Mouse (Mus musculus): Measurements from ENCODE around the gene Smad3. TPM values are rescaled to one million over a fixed set of nuclear protein-coding genes. Genes with fewer than 3 reads are reported as not detected.

Smad3 gene
- polyA plus RNA-seq, 1 experiment from 2014 or later, result 5.3 TPM

DNA sequence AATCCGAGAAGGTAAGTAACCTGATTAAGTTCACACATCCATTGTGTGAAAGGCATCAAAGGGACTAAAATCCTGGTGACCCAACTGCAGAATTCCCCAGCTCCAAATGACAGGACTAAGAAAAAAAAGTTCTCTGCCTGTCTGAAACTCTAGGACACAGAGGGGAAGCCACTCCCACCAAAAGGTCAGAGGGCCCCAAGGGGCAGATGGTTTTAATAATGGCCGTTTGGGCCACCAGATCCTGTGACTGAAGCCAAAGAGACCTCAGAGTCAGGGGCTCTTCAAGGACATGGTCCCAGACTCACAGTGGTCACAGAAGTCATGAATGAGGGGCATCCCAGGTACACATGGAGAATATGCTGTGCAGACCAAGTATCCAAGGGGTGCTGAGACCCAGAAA is 29.3 kb upstream of the Smad3 start:
- H3K4me2 ChIP-seq (replicated peaks; ENCODE audit: low read depth), result no peak overlapping the region
- TF ChIP-seq EP300 (optimal IDR thresholded peaks at IDR 0.05) (no peak), CTCF (IDR thresholded peaks at IDR 0.05; ENCODE audit: low read depth) (no peak)
- no peak for DNase-seq (ENCODE audit: low spot score)
- no peak overlapping the region for H3K9ac ChIP-seq (ENCODE audit: low read length)
- ATAC-seq (ENCODE audit: low FRiP score, low TSS enrichment), result no peak
- 56% methylated on average over 2 of the region's 2 CpGs for WGBS
- H3K4me1 ChIP-seq (replicated peaks; ENCODE audit: control insufficient read depth, insufficient read depth), result no peaks in the 10 kb centered on the region
- no peak overlapping the region for H3K27ac ChIP-seq (replicated peaks)
- no peaks in the 10 kb centered on the region for H3K36me3 ChIP-seq (ENCODE audit: control insufficient read depth, insufficient read depth, low read length)
- H3K4me3 ChIP-seq (ENCODE audit: low read depth, low read length), result no peak overlapping the region
- H3K9me3 ChIP-seq (ENCODE audit: control insufficient read depth, low read length), result no peaks in the 10 kb centered on the region
- no peaks in the 10 kb centered on the region for H3K27me3 ChIP-seq (ENCODE audit: control insufficient read depth, insufficient read depth, low read length)

DNA sequence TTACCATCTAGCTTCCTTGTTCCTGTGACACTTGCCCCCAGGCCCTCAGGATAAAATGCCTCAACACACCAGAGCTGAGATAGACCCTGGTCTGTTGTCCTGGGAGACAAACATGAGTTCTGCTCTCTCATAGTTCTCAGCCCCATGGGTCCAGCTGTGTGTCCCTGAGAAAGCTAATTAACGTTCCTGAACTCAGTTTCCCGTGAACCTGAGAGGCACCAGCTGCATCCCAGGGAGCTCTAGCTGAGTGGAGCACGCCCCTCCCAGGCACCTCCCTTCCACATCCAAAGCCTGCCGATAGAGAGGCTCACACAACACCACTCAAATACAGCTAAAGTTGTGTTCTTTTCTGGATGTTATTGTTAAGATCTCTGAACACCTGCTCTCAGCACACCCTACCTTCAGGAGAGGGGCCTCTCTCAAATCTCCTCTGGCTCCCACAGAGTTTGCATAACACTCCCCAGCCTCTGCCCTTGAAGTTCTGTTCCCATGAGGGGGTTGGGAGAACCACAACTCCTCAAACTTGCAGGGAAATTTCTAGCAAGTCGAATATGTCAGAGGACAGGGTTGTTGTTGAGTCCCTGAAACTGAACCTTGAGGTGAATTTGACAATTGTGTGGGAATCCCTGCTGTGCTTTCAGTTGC is 28.4 kb upstream of the Smad3 start:
- no peak overlapping the region for H3K9ac ChIP-seq (ENCODE audit: low read length)
- no peaks in the 10 kb centered on the region for H3K27me3 ChIP-seq (ENCODE audit: control insufficient read depth, insufficient read depth, low read length)
- no peak overlapping the region for H3K27ac ChIP-seq (replicated peaks)
- 19% methylated on average over 5 of the region's 5 CpGs for WGBS
- H3K4me1 ChIP-seq (replicated peaks; ENCODE audit: control insufficient read depth, insufficient read depth), result no peaks in the 10 kb centered on the region
- H3K4me3 ChIP-seq (ENCODE audit: low read depth, low read length), result no peak overlapping the region
- no peak overlapping the region for H3K4me2 ChIP-seq (replicated peaks; ENCODE audit: low read depth)
- H3K36me3 ChIP-seq (ENCODE audit: control insufficient read depth, insufficient read depth, low read length), result no peaks in the 10 kb centered on the region
- TF ChIP-seq CTCF (IDR thresholded peaks at IDR 0.05; ENCODE audit: low read depth) (no peak), EP300 (optimal IDR thresholded peaks at IDR 0.05) (no peak)
- H3K9me3 ChIP-seq (ENCODE audit: control insufficient read depth, low read length), result no peaks in the 10 kb centered on the region
- ATAC-seq (ENCODE audit: low FRiP score, low TSS enrichment) (no peak), DNase-seq (ENCODE audit: low spot score) (peak; percentile 25)

GRCm38 (mm10) chr9:63785492-63785891 is 27.7 kb upstream of the Smad3 start:
- no peaks in the 10 kb centered on the region for H3K4me1 ChIP-seq (replicated peaks; ENCODE audit: control insufficient read depth, insufficient read depth)

DNA sequence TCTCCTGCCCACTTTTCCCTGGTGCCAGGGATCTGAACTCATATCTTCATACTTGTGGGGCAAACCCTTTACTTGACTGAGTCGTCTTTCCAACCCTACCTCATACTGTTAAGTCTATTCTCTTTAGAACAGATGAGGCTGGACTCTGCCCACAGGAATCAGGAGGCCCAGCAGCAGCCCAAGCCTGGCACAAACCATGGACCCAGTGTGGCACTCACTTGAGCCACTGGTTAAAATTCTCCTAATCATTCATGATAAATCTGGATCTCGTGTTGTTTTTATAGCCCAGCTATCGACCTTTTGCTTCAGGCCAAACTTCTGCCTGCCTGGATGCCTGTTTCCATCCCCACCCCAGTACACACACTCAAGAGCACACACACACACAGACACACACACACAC is 26.8 kb upstream of the Smad3 start:
- ATAC-seq (ENCODE audit: low FRiP score, low TSS enrichment), result no peak
- Histone ChIP-seq H3K4me1 (replicated peaks; ENCODE audit: control insufficient read depth, insufficient read depth) (no peaks in the 10 kb centered on the region), H3K4me3 (ENCODE audit: low read depth, low read length) (no peak overlapping the region), H3K27ac (replicated peaks) (no peak overlapping the region), H3K9ac (ENCODE audit: low read length) (no peak overlapping the region), H3K9me3 (ENCODE audit: control insufficient read depth, low read length) (no peaks in the 10 kb centered on the region), H3K36me3 (ENCODE audit: control insufficient read depth, insufficient read depth, low read length) (no peaks in the 10 kb centered on the region), H3K4me2 (replicated peaks; ENCODE audit: low read depth) (no peak overlapping the region), H3K27me3 (ENCODE audit: control insufficient read depth, insufficient read depth, low read length) (no peaks in the 10 kb centered on the region)
- WGBS, result 81% methylated on average over 3 of the region's 3 CpGs
- TF ChIP-seq CTCF (IDR thresholded peaks at IDR 0.05; ENCODE audit: low read depth) (no peak), EP300 (optimal IDR thresholded peaks at IDR 0.05) (no peak)
- DNase-seq (ENCODE audit: low spot score), result no peak

More at GRCm38 (mm10) chr9:63785492-63785891, 27.7 kb upstream of the Smad3 start:
- Histone ChIP-seq H3K4me2 (replicated peaks; ENCODE audit: low read depth) (no peak overlapping the region), H3K9ac (ENCODE audit: low read length) (no peak overlapping the region), H3K4me3 (ENCODE audit: low read depth, low read length) (no peak overlapping the region), H3K27me3 (ENCODE audit: control insufficient read depth, insufficient read depth, low read length) (no peaks in the 10 kb centered on the region), H3K9me3 (ENCODE audit: control insufficient read depth, low read length) (no peaks in the 10 kb centered on the region), H3K27ac (replicated peaks) (no peak overlapping the region), H3K36me3 (ENCODE audit: control insufficient read depth, insufficient read depth, low read length) (no peaks in the 10 kb centered on the region)
- DNase-seq (ENCODE audit: low spot score) (no peak), ATAC-seq (ENCODE audit: low FRiP score, low TSS enrichment) (no peak)
- no peak for TF ChIP-seq EP300 (optimal IDR thresholded peaks at IDR 0.05)
- no peak for TF ChIP-seq CTCF (IDR thresholded peaks at IDR 0.05; ENCODE audit: low read depth)
- 58% methylated on average over 5 of the region's 5 CpGs for WGBS

GRCm38 (mm10) chr9:63782744-63783143 is 24.9 kb upstream of the Smad3 start:
- Histone ChIP-seq H3K4me3 (ENCODE audit: low read depth, low read length) (no peak overlapping the region), H3K27me3 (ENCODE audit: control insufficient read depth, insufficient read depth, low read length) (no peaks in the 10 kb centered on the region)
- no peak for DNase-seq (ENCODE audit: low spot score)

GRCm38 (mm10) chr9:63781714-63782464 is 24.1 kb upstream of the Smad3 start:
- no peaks in the 10 kb centered on the region for H3K9me3 ChIP-seq (ENCODE audit: control insufficient read depth, low read length)
- no peak overlapping the region for H3K4me3 ChIP-seq (ENCODE audit: low read depth, low read length)
- H3K4me1 ChIP-seq (replicated peaks; ENCODE audit: control insufficient read depth, insufficient read depth), result no peaks in the 10 kb centered on the region
- no peak overlapping the region for H3K27ac ChIP-seq (replicated peaks)
- H3K4me2 ChIP-seq (replicated peaks; ENCODE audit: low read depth), result no peak overlapping the region
- ATAC-seq (ENCODE audit: low FRiP score, low TSS enrichment), result no peak
- H3K9ac ChIP-seq (ENCODE audit: low read length), result no peak overlapping the region
- no peaks in the 10 kb centered on the region for H3K36me3 ChIP-seq (ENCODE audit: control insufficient read depth, insufficient read depth, low read length)
- peak; percentile 41 for TF ChIP-seq CTCF (IDR thresholded peaks at IDR 0.05; ENCODE audit: low read depth)
- no peak for TF ChIP-seq EP300 (optimal IDR thresholded peaks at IDR 0.05)
- 76% methylated on average over 7 of the region's 7 CpGs for WGBS
- no peak for DNase-seq (ENCODE audit: low spot score)
- no peaks in the 10 kb centered on the region for H3K27me3 ChIP-seq (ENCODE audit: control insufficient read depth, insufficient read depth, low read length)

More at GRCm38 (mm10) chr9:63782744-63783143, 24.9 kb upstream of the Smad3 start:
- TF ChIP-seq CTCF (IDR thresholded peaks at IDR 0.05; ENCODE audit: low read depth), result no peak
- no peak for TF ChIP-seq EP300 (optimal IDR thresholded peaks at IDR 0.05)
- H3K4me1 ChIP-seq (replicated peaks; ENCODE audit: control insufficient read depth, insufficient read depth), result no peaks in the 10 kb centered on the region
- H3K9me3 ChIP-seq (ENCODE audit: control insufficient read depth, low read length), result no peaks in the 10 kb centered on the region
- no peak for ATAC-seq (ENCODE audit: low FRiP score, low TSS enrichment)
- no peak overlapping the region for H3K27ac ChIP-seq (replicated peaks)
- no peak overlapping the region for H3K4me2 ChIP-seq (replicated peaks; ENCODE audit: low read depth)
- WGBS, result 41% methylated on average over 4 of the region's 4 CpGs
- H3K9ac ChIP-seq (ENCODE audit: low read length), result no peak overlapping the region
- no peaks in the 10 kb centered on the region for H3K36me3 ChIP-seq (ENCODE audit: control insufficient read depth, insufficient read depth, low read length)

Data from stomach, postnatal 0 days (tissue).